Mouse (Mus musculus) embryonic fibroblast, embryonic 13.5 days (primary cell): ENCODE measurements around the gene Ncapd3. TPM values are rescaled to one million over a fixed set of nuclear protein-coding genes. Genes with fewer than 3 reads are reported as not detected.

Experiments used
- H3K27ac ChIP-seq: 2 replicates; pipeline ENCODE4 v1.5.1; 2012; ENCODE audit warnings: low read length, control low read depth, inconsistent platforms; ENCODE audit not compliant: insufficient read depth
- H3K4me1 ChIP-seq: 2 replicates; pipeline ENCODE4 v1.6.1; 2011; ENCODE audit warnings: low read length; ENCODE audit not compliant: control insufficient read depth, insufficient read depth
- H3K4me3 ChIP-seq: 2 replicates; pipeline ENCODE4 v1.5.1; 2011; ENCODE audit warnings: mild to moderate bottlenecking, control low read depth, low read length; ENCODE audit not compliant: insufficient read depth
- CTCF ChIP-seq: IDR thresholded peaks from 2 replicates; pipeline ENCODE4 v1.5.1; 2011; ENCODE audit warnings: mild to moderate bottlenecking, control low read depth, low read length, moderate library complexity, borderline replicate concordance; ENCODE audit not compliant: insufficient read depth
- POLR2A ChIP-seq: IDR thresholded peaks from 2 replicates; pipeline ENCODE4 v1.6.1; 2011; ENCODE audit warnings: low read depth, mild to moderate bottlenecking, control low read depth, low read length, moderate library complexity
- polyA plus RNA-seq: library from polyadenylated mRNA; stranded (reverse); fragments of >200 nt; gene quantifications from 2 replicates; pipeline ENCODE4 v1.2.4, GENCODE M21; 2011; ENCODE audit warnings: low read depth; ENCODE audit not compliant: missing spikeins, insufficient read length

The Ncapd3 gene
- 16.7 and 18.2 TPM in 2 replicates for polyA plus RNA-seq

GRCm38 (mm10) chr9:27029828-27030762 lies at the start of gene Ncapd3, which contains the start of gene Vps26b:
Ncapd3 (plus strand) TSS chr9:27030175.
Vps26b (minus strand) TSS chr9:27030065.
- Histone ChIP-seq H3K4me1 (peaks cover 10% of the 10 kb centered on the region; the same call in 1 of the 2 replicates), H3K4me3 (peak within 1 kb of the TSS; percentile 76), H3K27ac (peak within 1 kb of the TSS; percentile 39)
- TF ChIP-seq CTCF: no peak
- TF ChIP-seq POLR2A: peak; percentile 91

- Histone ChIP-seq H3K4me1 (no peaks in the 10 kb centered on the region; the same call in 1 of the 2 replicates), H3K27ac (no peak overlapping the region), H3K4me3 (no peak overlapping the region)
- no peak for TF ChIP-seq POLR2A
- TF ChIP-seq CTCF: no peak
These were observed 44.8 kb upstream of the Ncapd3 start for GRCm38 (mm10) chr9:26985090-26985613.

GRCm38 (mm10) chr9:26985668-26986277 lies 44.2 kb upstream of the Ncapd3 start:
- Histone ChIP-seq H3K4me1 (no peaks in the 10 kb centered on the region; the same call in 1 of the 2 replicates), H3K27ac (no peak overlapping the region), H3K4me3 (no peak overlapping the region)
- TF ChIP-seq CTCF: no peak
- no peak for TF ChIP-seq POLR2A

- Histone ChIP-seq H3K4me1 (no peaks in the 10 kb centered on the region; the same call in 1 of the 2 replicates), H3K4me3 (no peak overlapping the region)
- TF ChIP-seq POLR2A (no peak), CTCF (no peak)
These were observed 39.8 kb upstream of the Ncapd3 start for GRCm38 (mm10) chr9:26990181-26990580.

GRCm38 (mm10) chr9:26993118-26993517 lies 36.9 kb upstream of the Ncapd3 start:
- Histone ChIP-seq H3K4me1 (peaks cover under 1% of the 10 kb centered on the region; the same call in 1 of the 2 replicates), H3K4me3 (no peak overlapping the region), H3K27ac (no peak overlapping the region)
- TF ChIP-seq CTCF: no peak
- TF ChIP-seq POLR2A: no peak

More at GRCm38 (mm10) chr9:26990181-26990580, 39.8 kb upstream of the Ncapd3 start:
- H3K27ac ChIP-seq: no peak overlapping the region

GRCm38 (mm10) chr9:26993900-26994299 lies 36.1 kb upstream of the Ncapd3 start:
- Histone ChIP-seq H3K27ac (no peak overlapping the region), H3K4me1 (peaks cover 2% of the 10 kb centered on the region; the same call in 1 of the 2 replicates), H3K4me3 (no peak overlapping the region)
- no peak for TF ChIP-seq POLR2A
- TF ChIP-seq CTCF: no peak

- Histone ChIP-seq H3K27ac (no peak overlapping the region), H3K4me1 (peaks cover 8% of the 10 kb centered on the region), H3K4me3 (no peak overlapping the region)
- TF ChIP-seq CTCF (no peak), POLR2A (no peak)
These were observed 32.9 kb upstream of the Ncapd3 start for GRCm38 (mm10) chr9:26997062-26997461.

- Histone ChIP-seq H3K4me1 (peaks cover 8% of the 10 kb centered on the region), H3K27ac (no peak overlapping the region)
These were observed 32.5 kb upstream of the Ncapd3 start for GRCm38 (mm10) chr9:26997501-26997900.

GRCm38 (mm10) chr9:26998669-26999460 lies 31.1 kb upstream of the Ncapd3 start:
- Histone ChIP-seq H3K4me1 (peaks cover 8% of the 10 kb centered on the region), H3K4me3 (peak overlapping the region; percentile 91), H3K27ac (0 out of 2 replicates have a peak overlapping the region, but pooled peaks have one; percentile 46)
- no peak for TF ChIP-seq POLR2A
- no peak for TF ChIP-seq CTCF

More at GRCm38 (mm10) chr9:26997501-26997900, 32.5 kb upstream of the Ncapd3 start:
- TF ChIP-seq POLR2A (no peak), CTCF (no peak)
- H3K4me3 ChIP-seq: no peak overlapping the region
